Mouse (Mus musculus): ENCODE data around the gene Rnf220.

DNA sequence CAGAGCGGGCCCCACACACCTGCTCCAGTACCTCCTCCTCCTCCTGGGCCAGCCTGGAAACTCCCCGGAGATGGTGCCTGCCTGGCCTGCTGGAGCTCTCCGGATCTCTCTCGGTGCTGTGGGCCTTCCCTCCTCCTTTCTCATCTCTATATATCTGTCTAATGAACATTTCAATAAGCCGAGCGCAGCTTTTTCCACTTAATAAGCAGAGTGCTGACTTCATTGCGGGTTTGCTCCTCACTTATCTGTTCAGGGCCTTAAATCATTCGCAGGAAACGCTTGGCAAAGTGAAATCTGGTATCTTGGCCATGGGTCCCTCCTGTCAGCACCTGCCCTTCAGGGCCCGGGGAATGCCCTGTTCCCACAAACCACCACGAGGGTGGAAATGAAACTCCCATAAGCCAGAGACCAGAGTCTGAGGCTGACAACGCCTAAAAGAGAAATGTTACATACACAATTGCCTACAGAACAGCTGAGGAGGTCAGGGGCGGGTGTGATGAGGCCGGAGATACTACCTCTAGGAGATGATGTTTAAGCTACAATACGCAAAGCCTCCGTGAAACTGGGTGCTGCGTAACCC is 137.0 kb downstream of the Rnf220 start:
- TF ChIP-seq CTCF (IDR thresholded peaks at IDR 0.05; ENCODE audit: extremely low read depth, insufficient read depth, low read length) = no peak
- no peak for TF ChIP-seq POLR2A (IDR thresholded peaks at IDR 0.05; ENCODE audit: extremely low read depth, insufficient read depth, low read length)

Data from cortical plate, adult 2 months (tissue).